Mouse (Mus musculus): ENCODE data around the gene Nop16. TPM values are rescaled to one million over a fixed set of nuclear protein-coding genes. Genes with fewer than 3 reads are reported as not detected.

Nop16 gene
- polyA plus RNA-seq, 1 experiment from 2014 or later: 64.7 TPM

DNA sequence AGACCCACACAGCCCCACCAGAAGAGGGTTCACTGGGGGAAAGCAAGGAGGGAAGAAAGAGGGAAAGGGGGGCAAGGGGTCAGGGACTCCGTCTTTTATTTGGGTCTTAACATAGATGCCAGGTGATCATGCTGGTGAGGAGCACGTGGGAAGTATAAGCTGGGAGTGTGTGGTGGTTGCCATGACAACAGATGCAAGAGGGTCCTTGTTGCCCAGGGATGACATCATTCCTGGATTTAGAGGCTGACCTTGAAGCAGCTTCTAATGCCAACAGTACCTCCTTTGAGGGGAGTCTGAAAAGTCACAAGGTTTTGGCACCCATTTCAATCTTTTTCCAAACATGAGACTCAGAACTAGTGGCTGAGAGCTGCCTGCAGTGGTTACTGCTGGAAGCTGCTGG lies 18.3 kb downstream of the Nop16 start:
- H3K4me2 ChIP-seq: no peak overlapping the region
- H3K9ac ChIP-seq (replicated peaks): no peak overlapping the region
- no peaks in the 10 kb centered on the region for H3K9me3 ChIP-seq (replicated peaks)
- no peaks in the 10 kb centered on the region for H3K27me3 ChIP-seq (replicated peaks)
- peaks cover 19% of the 10 kb centered on the region for H3K4me1 ChIP-seq
- peaks cover 1% of the 10 kb centered on the region; the same call in 1 of the 2 replicates for H3K36me3 ChIP-seq
- no peak overlapping the region for H3K4me3 ChIP-seq (replicated peaks)
- 26% methylated on average over 2 of the region's 2 CpGs for WGBS
- H3K27ac ChIP-seq (replicated peaks): no peak overlapping the region
- no peak for ATAC-seq (ENCODE audit: low FRiP score)

DNA sequence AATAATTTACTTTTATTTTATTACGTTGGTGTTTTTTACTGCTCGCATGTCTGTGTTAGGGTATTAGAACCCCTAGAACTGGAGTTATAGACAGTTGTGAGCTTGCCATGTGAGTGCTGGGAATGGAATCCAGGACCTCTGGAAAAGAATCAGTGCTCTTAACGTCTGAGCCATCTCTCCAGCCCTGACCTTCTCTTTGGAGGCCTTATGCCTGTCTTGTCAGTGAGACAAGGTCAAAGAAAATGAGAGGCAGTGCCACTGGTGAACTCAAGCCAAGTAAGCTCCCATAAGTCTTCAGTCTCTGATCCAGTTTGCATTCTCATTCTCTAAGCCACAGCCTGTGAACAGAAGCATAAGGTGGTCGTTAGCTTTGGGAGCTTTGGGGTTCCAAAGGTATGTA lies 19.2 kb downstream of the Nop16 start:
- no peaks in the 10 kb centered on the region for H3K27me3 ChIP-seq (replicated peaks)
- WGBS: 86% methylated on average over 4 of the region's 4 CpGs
- H3K4me3 ChIP-seq (replicated peaks): no peak overlapping the region
- no peaks in the 10 kb centered on the region for H3K9me3 ChIP-seq (replicated peaks)
- H3K9ac ChIP-seq (replicated peaks): no peak overlapping the region
- peaks cover 13% of the 10 kb centered on the region for H3K4me1 ChIP-seq
- no peak for ATAC-seq (ENCODE audit: low FRiP score)
- H3K36me3 ChIP-seq: no peaks in the 10 kb centered on the region
- no peak overlapping the region for H3K4me2 ChIP-seq
- no peak overlapping the region for H3K27ac ChIP-seq (replicated peaks)

DNA sequence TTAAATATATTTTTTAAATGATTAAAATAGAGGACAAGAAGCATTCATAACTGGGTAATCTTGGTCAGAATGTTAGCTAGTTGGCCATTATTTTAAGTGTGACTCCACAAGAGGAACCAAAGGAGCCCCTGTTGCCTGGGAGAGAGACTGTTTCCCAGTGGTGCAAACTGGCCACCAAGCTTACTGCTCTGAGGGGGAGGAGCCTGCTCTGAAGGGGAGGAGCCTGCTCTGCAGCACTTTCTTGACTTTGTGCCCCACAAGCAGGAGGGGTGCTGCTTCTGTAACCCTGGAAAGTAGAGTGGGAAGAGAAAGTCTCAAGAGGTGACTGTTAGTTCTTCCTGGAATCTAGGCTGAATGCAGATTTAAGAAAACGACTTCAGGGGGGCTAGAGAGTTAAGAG lies 20.6 kb downstream of the Nop16 start:
- H3K9ac ChIP-seq (replicated peaks): no peak overlapping the region
- no peak for ATAC-seq (ENCODE audit: low FRiP score)
- H3K4me1 ChIP-seq: peaks cover 11% of the 10 kb centered on the region
- no peaks in the 10 kb centered on the region for H3K27me3 ChIP-seq (replicated peaks)
- H3K9me3 ChIP-seq (replicated peaks): no peaks in the 10 kb centered on the region
- H3K4me3 ChIP-seq (replicated peaks): no peak overlapping the region
- H3K4me2 ChIP-seq: no peak overlapping the region
- WGBS: 43% methylated on average over 1 of the region's 1 CpGs
- no peak overlapping the region for H3K27ac ChIP-seq (replicated peaks)
- no peaks in the 10 kb centered on the region for H3K36me3 ChIP-seq

DNA sequence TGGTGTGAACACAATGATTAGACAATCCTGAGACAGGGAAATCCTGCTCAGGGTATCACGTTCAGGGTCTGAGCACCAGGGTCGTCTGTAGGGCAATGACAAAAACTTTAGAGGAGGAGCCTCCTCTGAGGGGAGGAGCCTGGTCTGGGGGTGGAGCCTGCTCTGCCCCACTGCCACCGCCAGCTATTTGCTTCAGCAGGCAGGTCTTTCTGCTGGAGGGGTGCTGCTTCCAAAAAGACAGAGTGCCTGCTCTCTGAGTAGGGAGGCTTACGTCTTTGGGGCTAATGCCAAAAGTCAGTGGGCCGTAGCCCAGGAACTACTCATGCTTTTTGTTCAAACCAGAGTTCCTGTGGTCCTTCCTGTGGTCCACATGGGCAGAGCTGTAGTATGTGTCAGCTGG lies 21.5 kb downstream of the Nop16 start:
- WGBS: 42% methylated on average over 5 of the region's 5 CpGs
- no peak overlapping the region for H3K9ac ChIP-seq (replicated peaks)
- no peaks in the 10 kb centered on the region for H3K36me3 ChIP-seq
- ATAC-seq (ENCODE audit: low FRiP score): no peak
- no peaks in the 10 kb centered on the region for H3K9me3 ChIP-seq (replicated peaks)
- no peak overlapping the region for H3K4me3 ChIP-seq (replicated peaks)
- no peak overlapping the region for H3K4me2 ChIP-seq
- peaks cover 16% of the 10 kb centered on the region for H3K4me1 ChIP-seq
- H3K27me3 ChIP-seq (replicated peaks): no peaks in the 10 kb centered on the region
- H3K27ac ChIP-seq (replicated peaks): no peak overlapping the region

DNA sequence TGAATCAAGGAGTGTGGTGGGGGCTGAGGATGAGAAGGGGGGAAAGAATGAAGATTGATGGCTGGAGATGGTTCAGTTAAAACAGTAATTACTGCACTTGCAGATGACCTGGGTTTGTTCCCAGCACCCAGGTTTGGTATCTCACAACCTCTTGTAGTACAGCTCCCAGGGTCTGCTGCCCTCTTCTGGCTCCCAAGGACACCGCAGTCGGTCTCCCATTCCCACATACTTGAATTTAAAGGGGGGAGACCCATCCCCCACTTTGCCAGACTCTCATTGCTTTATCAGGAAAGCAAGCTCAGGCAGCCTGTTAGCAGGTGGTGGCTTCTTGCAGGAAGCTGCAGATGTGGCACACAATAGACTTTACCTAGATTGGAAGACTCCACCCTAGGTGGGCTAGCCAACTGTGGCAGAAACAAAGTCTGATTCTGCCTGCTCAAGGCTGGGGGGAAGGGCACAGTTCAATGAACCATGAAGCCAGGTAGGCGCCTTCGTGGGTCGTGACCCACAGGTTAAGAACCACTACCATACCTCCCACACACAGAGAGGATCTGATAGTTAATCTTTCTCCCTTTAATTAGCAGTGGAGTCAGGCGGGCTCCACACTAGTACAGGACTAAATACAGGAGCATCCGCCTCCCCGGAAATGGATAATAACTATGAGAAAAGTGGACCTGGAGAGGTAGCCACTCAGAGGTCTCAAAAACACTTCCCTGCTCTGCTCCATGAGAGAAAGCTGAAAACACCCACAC lies 24.1 kb downstream of the Nop16 start:
- peak overlapping the region; percentile 85 for H3K4me2 ChIP-seq
- peak; percentile 64 for ATAC-seq (ENCODE audit: low FRiP score)
- H3K9me3 ChIP-seq (replicated peaks): no peaks in the 10 kb centered on the region
- no peaks in the 10 kb centered on the region for H3K27me3 ChIP-seq (replicated peaks)
- H3K9ac ChIP-seq (replicated peaks): peak overlapping the region; percentile 96
- H3K4me1 ChIP-seq: peaks cover 22% of the 10 kb centered on the region
- peaks cover 22% of the 10 kb centered on the region for H3K36me3 ChIP-seq
- H3K27ac ChIP-seq (replicated peaks): peak overlapping the region; percentile 88
- peak overlapping the region; percentile 99 for H3K4me3 ChIP-seq (replicated peaks)
- 57% methylated on average over 8 of the region's 8 CpGs for WGBS

DNA sequence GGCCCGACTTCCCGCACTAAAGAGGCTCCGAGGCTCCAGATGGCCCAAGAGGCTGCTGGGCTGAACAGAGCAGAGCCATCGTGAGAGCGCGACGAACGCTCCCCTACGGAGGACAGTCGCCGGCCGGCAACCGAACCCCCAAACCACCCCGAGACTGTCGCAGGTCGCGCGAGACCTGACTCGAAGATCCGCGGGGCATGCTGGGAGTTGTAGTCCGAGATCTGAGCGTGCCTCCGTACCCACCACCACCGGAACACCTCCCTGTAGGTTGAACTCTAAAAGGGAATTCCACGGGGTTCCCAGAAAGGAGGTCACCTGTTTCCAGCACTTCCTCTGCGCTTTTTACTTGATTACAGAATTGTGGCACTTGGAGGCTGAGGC lies 24.7 kb downstream of the Nop16 start, which contains the start of gene 4833439L19Rik:
Gene 4833439L19Rik (minus strand): TSS at position 235 of the 381 bp plus-strand sequence.
- no peaks in the 10 kb centered on the region for H3K27me3 ChIP-seq (replicated peaks)
- H3K9me3 ChIP-seq (replicated peaks): no peaks in the 10 kb centered on the region
- peak within 1 kb of the TSS; percentile 99 for H3K4me3 ChIP-seq (replicated peaks)
- peaks cover 22% of the 10 kb centered on the region for H3K4me1 ChIP-seq
- H3K36me3 ChIP-seq: peaks cover 28% of the 10 kb centered on the region
- WGBS: under 1% methylated on average over 26 of the region's 27 CpGs
- ATAC-seq (ENCODE audit: low FRiP score): peak; percentile 96
- peak within 1 kb of the TSS; percentile 96 for H3K9ac ChIP-seq (replicated peaks)
- H3K27ac ChIP-seq (replicated peaks): peak within 1 kb of the TSS; percentile 88
- peak within 1 kb of the TSS; percentile 85 for H3K4me2 ChIP-seq

DNA sequence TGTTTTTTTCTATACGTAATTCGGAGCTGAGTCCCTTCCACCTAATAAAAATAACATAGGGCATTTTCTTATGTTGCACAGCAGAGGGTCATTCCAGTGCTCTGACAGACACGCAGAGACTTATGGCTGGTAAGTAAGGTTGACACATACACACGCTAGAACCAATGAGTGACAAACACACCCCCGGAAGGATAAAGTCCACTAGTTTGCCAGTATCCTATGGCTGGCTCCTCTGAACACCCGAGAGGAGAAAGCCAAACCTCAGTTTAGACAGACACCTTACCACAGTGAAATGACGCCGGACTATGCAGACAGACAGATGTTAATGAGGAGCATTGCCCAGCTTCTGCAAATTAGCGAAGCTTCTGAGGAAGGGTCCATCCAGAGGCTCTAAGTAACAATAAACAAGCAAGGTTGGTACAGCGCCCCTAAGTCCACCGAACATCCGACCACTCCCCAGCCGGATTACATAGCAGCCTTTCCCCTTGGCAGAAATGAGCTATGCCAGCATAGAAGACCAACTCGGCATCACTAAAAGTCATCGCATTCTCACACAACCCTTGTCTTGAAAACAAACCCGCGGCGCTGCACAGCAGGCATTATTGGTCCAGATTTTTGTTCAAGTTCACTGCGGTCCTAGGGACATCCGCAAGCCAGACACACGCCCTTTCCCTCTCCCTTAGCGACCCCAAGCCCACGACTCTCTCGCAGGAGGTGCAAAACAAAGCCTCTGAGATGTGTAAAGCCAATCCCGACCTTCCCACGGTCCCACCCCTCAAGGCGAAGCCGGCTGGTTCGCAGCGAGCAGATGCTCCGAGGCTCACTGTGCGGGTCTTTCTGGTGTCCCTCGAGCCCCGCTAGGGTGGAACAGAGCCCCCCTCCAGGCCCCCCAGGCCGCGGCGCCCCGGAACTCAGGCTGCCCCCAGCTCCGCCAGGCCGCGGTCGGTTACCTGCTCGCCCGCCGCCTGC lies 25.4 kb downstream of the Nop16 start:
- Histone ChIP-seq H3K4me3 (replicated peaks) (peak overlapping the region; percentile 99), H3K4me1 (peaks cover 22% of the 10 kb centered on the region), H3K9ac (replicated peaks) (peak overlapping the region; percentile 96), H3K4me2 (peak overlapping the region; percentile 85), H3K27me3 (replicated peaks) (no peaks in the 10 kb centered on the region), H3K9me3 (replicated peaks) (no peaks in the 10 kb centered on the region), H3K27ac (replicated peaks) (peak overlapping the region; percentile 88), H3K36me3 (peaks cover 34% of the 10 kb centered on the region)
- 15% methylated on average over 38 of the region's 45 CpGs for WGBS
- ATAC-seq (ENCODE audit: low FRiP score): peak; percentile 69

DNA sequence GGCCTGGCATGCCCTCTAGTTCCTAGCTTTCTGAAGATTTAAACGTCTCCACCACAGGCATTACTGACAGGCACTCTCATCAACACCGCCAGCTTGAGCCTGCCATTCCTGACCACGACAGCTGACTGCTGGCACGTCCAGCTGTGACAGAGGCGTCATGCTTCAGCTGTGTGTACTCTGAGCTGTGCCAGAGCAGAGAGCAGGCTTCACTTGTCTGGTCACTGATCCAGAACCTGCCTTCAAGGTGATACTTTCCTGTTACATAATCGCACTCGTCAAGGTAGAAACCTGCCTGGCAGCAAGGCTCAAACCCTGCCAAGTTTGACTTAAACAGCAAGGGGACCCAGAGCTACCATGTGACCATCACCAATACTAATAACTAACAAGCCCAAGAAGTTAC lies 27.3 kb downstream of the Nop16 start:
- Histone ChIP-seq H3K4me3 (replicated peaks) (no peak overlapping the region), H3K9me3 (replicated peaks) (no peaks in the 10 kb centered on the region), H3K9ac (replicated peaks) (no peak overlapping the region), H3K4me1 (peaks cover 22% of the 10 kb centered on the region), H3K27me3 (replicated peaks) (no peaks in the 10 kb centered on the region), H3K27ac (replicated peaks) (no peak overlapping the region), H3K36me3 (peaks cover 54% of the 10 kb centered on the region), H3K4me2 (no peak overlapping the region)
- WGBS: 85% methylated on average over 7 of the region's 7 CpGs
- no peak for ATAC-seq (ENCODE audit: low FRiP score)

DNA sequence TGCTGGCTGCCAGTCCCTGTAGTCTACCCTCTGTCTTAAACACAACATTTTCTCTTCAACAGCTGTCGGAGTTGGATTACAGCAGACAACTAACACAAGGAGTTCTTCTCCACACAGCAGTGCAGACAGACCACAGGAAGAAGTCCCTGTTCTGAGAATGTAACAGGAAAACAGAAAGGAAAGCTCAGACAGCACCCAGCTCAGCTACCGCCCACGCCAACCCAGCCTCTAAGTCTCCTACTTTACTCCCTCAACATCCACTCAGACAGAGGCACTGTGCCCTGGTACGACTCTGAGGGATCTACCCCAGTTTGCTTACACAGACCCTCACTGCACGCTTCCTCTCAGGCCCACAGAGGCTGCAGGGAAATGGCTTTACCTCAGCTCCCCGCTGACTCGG lies 29.3 kb downstream of the Nop16 start:
- ATAC-seq (ENCODE audit: low FRiP score): no peak
- WGBS: 96% methylated on average over 7 of the region's 7 CpGs
- peaks cover 71% of the 10 kb centered on the region for H3K36me3 ChIP-seq
- H3K9me3 ChIP-seq (replicated peaks): no peaks in the 10 kb centered on the region
- H3K4me3 ChIP-seq (replicated peaks): no peak overlapping the region
- no peak overlapping the region for H3K9ac ChIP-seq (replicated peaks)
- H3K4me1 ChIP-seq: peaks cover 18% of the 10 kb centered on the region
- no peaks in the 10 kb centered on the region for H3K27me3 ChIP-seq (replicated peaks)
- H3K4me2 ChIP-seq: no peak overlapping the region
- H3K27ac ChIP-seq (replicated peaks): no peak overlapping the region

DNA sequence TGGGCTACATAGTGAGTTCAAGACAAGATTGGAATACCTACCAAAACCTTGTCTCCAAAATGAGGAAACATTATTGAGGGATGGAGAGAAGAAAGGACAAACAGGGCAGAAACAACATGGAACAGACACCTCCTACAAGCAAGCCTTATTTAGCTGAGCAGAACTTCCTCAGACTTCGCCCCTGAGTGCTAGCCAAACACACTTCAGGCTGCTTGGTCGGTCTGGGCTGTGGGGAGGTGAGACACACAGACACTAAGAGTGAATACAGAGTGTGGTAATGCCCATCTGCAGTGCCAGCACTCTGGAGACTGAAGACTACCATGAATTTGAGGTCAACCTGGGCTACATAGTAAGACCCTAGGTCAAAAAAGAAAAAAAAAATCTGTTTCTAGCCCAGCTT lies 30.2 kb downstream of the Nop16 start:
- no peaks in the 10 kb centered on the region for H3K9me3 ChIP-seq (replicated peaks)
- no peak overlapping the region for H3K4me2 ChIP-seq
- peaks cover 75% of the 10 kb centered on the region for H3K36me3 ChIP-seq
- 97% methylated on average over 2 of the region's 2 CpGs for WGBS
- H3K9ac ChIP-seq (replicated peaks): no peak overlapping the region
- peaks cover 14% of the 10 kb centered on the region for H3K4me1 ChIP-seq
- H3K27me3 ChIP-seq (replicated peaks): no peaks in the 10 kb centered on the region
- H3K27ac ChIP-seq (replicated peaks): no peak overlapping the region
- no peak overlapping the region for H3K4me3 ChIP-seq (replicated peaks)
- no peak for ATAC-seq (ENCODE audit: low FRiP score)

DNA sequence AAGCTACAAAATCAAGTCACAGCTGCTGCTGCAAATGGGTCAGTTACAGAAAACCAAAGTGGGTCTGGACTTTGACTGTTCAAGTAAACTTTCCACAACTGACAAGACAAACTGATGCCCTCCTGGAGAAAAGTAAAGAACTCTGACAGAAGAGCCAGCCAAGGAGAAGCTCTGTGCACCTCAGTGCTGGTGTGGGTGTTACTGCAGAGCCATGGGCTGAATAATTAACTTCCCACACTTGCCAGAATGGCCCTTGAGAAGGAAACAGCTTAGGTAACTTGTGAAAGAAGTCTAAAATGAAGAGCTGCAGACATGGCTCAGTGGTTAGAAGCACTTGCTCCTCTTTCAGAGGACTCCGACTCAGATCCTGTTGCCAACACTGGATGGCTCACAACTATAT lies 32.2 kb downstream of the Nop16 start:
- WGBS: 97% methylated on average over 1 of the region's 1 CpGs
- H3K9ac ChIP-seq (replicated peaks): no peak overlapping the region
- H3K9me3 ChIP-seq (replicated peaks): no peaks in the 10 kb centered on the region
- no peaks in the 10 kb centered on the region for H3K27me3 ChIP-seq (replicated peaks)
- no peak overlapping the region for H3K4me2 ChIP-seq
- H3K4me1 ChIP-seq: no peaks in the 10 kb centered on the region
- peaks cover 87% of the 10 kb centered on the region for H3K36me3 ChIP-seq
- no peak overlapping the region for H3K4me3 ChIP-seq (replicated peaks)
- no peak overlapping the region for H3K27ac ChIP-seq (replicated peaks)
- no peak for ATAC-seq (ENCODE audit: low FRiP score)

DNA sequence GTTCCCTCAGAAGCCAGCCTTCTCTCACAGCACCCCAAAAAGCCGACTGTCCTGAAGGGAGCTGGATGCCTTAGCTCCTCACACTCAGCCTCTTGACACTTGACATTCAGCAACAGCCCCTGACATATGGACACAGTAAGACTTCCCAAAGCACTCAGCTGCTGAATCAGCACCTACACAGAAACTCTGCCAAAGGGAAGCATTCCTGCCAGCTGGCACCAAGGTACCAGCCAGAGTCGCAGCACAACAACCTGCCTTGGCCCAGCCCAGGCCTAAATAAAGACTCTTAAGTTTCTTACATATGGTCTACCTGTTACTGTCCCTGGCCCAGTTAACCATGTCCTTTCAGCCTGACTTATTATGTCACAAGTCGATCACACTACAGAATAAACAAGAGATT lies 33.1 kb downstream of the Nop16 start:
- Histone ChIP-seq H3K4me2 (no peak overlapping the region), H3K36me3 (peaks cover 88% of the 10 kb centered on the region), H3K27me3 (replicated peaks) (no peaks in the 10 kb centered on the region), H3K4me1 (no peaks in the 10 kb centered on the region), H3K9ac (replicated peaks) (no peak overlapping the region), H3K27ac (replicated peaks) (no peak overlapping the region), H3K4me3 (replicated peaks) (no peak overlapping the region), H3K9me3 (replicated peaks) (no peaks in the 10 kb centered on the region)
- WGBS: 91% methylated on average over 3 of the region's 3 CpGs
- no peak for ATAC-seq (ENCODE audit: low FRiP score)
